Mouse (Mus musculus): ENCODE data around the gene Tmcc3. TPM values are rescaled to one million over a fixed set of nuclear protein-coding genes. Genes with fewer than 3 reads are reported as not detected.
A peak's percentile ranks its signal among the peaks of the same experiment; 100 is the strongest.

The Tmcc3 gene
- polyA plus RNA-seq, 1 experiment = 22.1 TPM

DNA sequence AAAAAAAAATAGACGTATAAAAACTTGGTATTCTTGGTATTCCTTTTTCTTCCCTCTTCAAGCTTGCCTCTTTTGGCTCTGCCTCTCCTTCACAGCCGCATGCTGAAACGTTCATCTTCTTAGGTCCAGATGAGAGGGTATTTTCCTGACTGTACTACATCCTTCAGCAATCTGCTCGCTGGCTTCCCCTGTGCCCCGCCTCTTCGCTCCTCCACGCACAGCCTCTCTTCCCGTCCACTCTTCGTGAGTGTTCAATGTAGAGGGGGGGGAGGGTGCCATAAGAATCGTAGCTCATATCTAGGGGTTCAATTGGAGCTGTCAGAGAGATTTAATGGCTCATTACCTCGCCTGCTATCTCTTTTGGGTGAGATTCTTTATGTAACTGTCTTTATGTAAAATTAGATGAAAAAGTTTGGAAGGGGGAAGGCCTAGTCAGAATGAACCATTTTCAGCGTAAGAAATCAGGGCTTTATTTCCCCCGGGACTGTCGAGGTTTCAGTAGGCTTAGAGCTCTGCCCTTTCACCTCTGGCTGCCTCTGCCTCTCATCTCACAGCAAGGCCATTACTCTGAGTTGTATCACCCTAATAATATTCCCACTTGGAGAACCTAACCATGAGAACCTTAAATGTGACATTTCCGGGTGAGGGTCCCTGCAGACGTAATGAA, 188.6 kb downstream of the Tmcc3 start:
- Histone ChIP-seq H3K4me3 (ENCODE audit: insufficient read depth, low read length) (no peak overlapping the region), H3K27ac (ENCODE audit: insufficient read depth, low read depth, low read length) (no peak overlapping the region), H3K4me1 (ENCODE audit: control insufficient read depth, insufficient read depth, low read length) (peaks cover 3% of the 10 kb centered on the region)
- TF ChIP-seq POLR2A (IDR thresholded peaks at IDR 0.05; ENCODE audit: borderline replicate concordance, low read depth, low read length) (no peak), CTCF (IDR thresholded peaks at IDR 0.05; ENCODE audit: low read depth, low read length) (no peak)

DNA sequence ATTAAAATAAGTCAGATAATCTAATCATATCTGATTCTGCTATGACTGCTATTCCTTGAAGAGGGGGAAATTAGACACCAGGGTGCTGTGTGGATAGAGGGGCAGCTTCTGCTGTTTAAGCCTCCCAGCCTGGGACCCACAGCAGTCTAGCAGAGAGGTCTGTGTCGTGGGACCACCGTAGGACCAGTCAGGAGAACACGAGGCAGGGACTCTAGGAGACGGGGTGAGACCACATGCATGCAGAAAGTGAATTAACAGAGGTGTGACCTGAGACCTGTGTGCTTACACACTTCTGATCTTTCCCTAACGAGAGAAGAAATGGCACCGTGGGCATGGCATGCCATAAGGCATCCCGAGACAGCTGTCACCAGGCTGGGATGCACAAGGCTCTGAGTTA, 189.1 kb downstream of the Tmcc3 start:
- Histone ChIP-seq H3K27ac (ENCODE audit: insufficient read depth, low read depth, low read length) (no peak overlapping the region), H3K4me1 (ENCODE audit: control insufficient read depth, insufficient read depth, low read length) (peaks cover 4% of the 10 kb centered on the region), H3K4me3 (ENCODE audit: insufficient read depth, low read length) (no peak overlapping the region)
- TF ChIP-seq POLR2A (IDR thresholded peaks at IDR 0.05; ENCODE audit: borderline replicate concordance, low read depth, low read length) (no peak), CTCF (IDR thresholded peaks at IDR 0.05; ENCODE audit: low read depth, low read length) (no peak)

- H3K4me1 ChIP-seq (ENCODE audit: control insufficient read depth, insufficient read depth, low read length) = peaks cover 8% of the 10 kb centered on the region
- no peak for TF ChIP-seq POLR2A (IDR thresholded peaks at IDR 0.05; ENCODE audit: borderline replicate concordance, low read depth, low read length)
- no peak for TF ChIP-seq CTCF (IDR thresholded peaks at IDR 0.05; ENCODE audit: low read depth, low read length)
- H3K27ac ChIP-seq (ENCODE audit: insufficient read depth, low read depth, low read length) = no peak overlapping the region
- H3K4me3 ChIP-seq (ENCODE audit: insufficient read depth, low read length) = no peak overlapping the region
Measured at GRCm38 (mm10) chr10:94501796-94502195, 190.0 kb downstream of the Tmcc3 start.

GRCm38 (mm10) chr10:94505248-94505772, 193.6 kb downstream of the Tmcc3 start:
- no peak for TF ChIP-seq CTCF (IDR thresholded peaks at IDR 0.05; ENCODE audit: low read depth, low read length)
- no peak for TF ChIP-seq POLR2A (IDR thresholded peaks at IDR 0.05; ENCODE audit: borderline replicate concordance, low read depth, low read length)
- Histone ChIP-seq H3K4me3 (ENCODE audit: insufficient read depth, low read length) (peak overlapping the region; percentile 65), H3K4me1 (ENCODE audit: control insufficient read depth, insufficient read depth, low read length) (peaks cover 20% of the 10 kb centered on the region), H3K27ac (ENCODE audit: insufficient read depth, low read depth, low read length) (peak overlapping the region; percentile 89)

DNA sequence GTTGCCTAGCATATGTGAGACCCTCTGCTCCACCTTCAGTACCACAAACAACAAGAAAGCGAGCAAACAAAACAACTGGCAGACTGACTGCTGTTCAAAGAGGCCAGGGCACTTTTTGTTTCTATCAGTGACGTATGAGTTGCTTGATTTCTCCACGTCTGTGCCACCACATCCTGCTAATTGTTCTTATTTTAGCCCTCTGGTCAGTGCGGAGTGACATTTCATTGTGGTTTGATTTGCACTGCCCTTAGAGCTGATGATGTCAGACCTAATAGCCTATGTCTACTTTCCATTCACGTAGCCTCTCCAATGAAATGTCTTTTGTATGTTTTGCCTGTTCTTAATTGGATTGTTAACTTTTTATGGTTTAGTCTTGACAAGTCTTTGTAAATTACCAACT, 197.1 kb downstream of the Tmcc3 start:
- peaks cover 20% of the 10 kb centered on the region for H3K4me1 ChIP-seq (ENCODE audit: control insufficient read depth, insufficient read depth, low read length)
- H3K27ac ChIP-seq (ENCODE audit: insufficient read depth, low read depth, low read length) = no peak overlapping the region
- no peak overlapping the region for H3K4me3 ChIP-seq (ENCODE audit: insufficient read depth, low read length)
- TF ChIP-seq CTCF (IDR thresholded peaks at IDR 0.05; ENCODE audit: low read depth, low read length) (no peak), POLR2A (IDR thresholded peaks at IDR 0.05; ENCODE audit: borderline replicate concordance, low read depth, low read length) (no peak)

DNA sequence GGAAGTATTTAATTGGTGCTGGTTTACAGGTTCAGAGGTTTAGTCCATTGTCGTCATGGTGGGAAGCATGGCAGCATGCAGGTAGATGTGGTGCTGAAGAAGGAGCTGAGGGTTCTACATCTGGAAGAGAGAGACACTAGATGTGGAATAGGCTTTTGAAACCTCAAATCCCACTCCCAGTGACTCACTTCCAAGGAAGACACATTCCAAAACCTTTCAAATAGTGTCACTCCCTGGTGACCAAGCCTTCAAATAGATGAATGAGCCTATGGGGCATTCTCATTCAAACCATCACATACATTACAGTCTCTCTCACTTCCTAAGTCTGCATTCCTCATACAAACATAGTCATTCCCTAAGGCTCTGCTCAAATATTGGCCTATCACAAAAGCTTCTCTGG, 201.0 kb downstream of the Tmcc3 start:
- Histone ChIP-seq H3K4me1 (ENCODE audit: control insufficient read depth, insufficient read depth, low read length) (peaks cover 12% of the 10 kb centered on the region), H3K4me3 (ENCODE audit: insufficient read depth, low read length) (no peak overlapping the region), H3K27ac (ENCODE audit: insufficient read depth, low read depth, low read length) (no peak overlapping the region)
- TF ChIP-seq CTCF (IDR thresholded peaks at IDR 0.05; ENCODE audit: low read depth, low read length) = no peak
- TF ChIP-seq POLR2A (IDR thresholded peaks at IDR 0.05; ENCODE audit: borderline replicate concordance, low read depth, low read length) = no peak

- Histone ChIP-seq H3K4me1 (ENCODE audit: control insufficient read depth, insufficient read depth, low read length) (peaks cover 6% of the 10 kb centered on the region), H3K27ac (ENCODE audit: insufficient read depth, low read depth, low read length) (no peak overlapping the region), H3K4me3 (ENCODE audit: insufficient read depth, low read length) (peak overlapping the region; percentile 79)
- TF ChIP-seq POLR2A (IDR thresholded peaks at IDR 0.05; ENCODE audit: borderline replicate concordance, low read depth, low read length) (no peak), CTCF (IDR thresholded peaks at IDR 0.05; ENCODE audit: low read depth, low read length) (no peak)
Measured at GRCm38 (mm10) chr10:94514091-94514505, 202.3 kb downstream of the Tmcc3 start.

DNA sequence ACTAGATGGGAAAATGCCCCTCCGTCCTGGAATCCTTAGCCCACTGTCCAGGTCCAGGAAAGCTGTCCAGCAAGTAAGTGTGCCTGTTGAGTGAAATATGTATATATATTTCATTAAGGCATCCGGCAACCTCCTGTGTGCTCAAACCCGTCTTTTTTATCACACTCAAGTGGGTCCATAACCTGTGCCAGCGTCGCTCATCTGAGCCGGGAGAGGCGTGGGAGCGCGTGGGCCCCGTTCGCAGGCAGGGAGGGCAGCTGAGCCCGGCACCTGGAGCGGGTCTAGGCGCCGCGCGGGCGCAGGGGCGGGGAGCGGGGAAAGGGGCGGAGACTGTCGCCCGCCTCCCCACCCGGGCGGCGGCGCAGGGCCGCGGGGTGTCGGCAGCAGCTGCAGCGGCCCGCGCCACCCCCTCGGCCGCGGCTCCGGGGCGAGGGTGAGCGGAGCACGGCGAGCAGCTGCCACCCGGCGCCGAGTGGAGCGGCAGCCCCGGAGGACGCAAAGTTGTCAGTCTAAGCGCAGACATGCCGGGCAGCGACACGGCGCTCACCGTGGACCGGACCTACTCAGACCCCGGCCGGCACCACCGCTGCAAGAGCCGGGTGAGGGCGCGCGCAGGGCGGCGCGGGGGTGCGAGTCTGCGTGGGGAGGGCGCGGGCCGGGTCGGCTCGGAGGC, 202.9 kb downstream of the Tmcc3 start:
- no peak for TF ChIP-seq CTCF (IDR thresholded peaks at IDR 0.05; ENCODE audit: low read depth, low read length)
- no peak for TF ChIP-seq POLR2A (IDR thresholded peaks at IDR 0.05; ENCODE audit: borderline replicate concordance, low read depth, low read length)
- H3K4me1 ChIP-seq (ENCODE audit: control insufficient read depth, insufficient read depth, low read length) = peaks cover 6% of the 10 kb centered on the region
- H3K27ac ChIP-seq (ENCODE audit: insufficient read depth, low read depth, low read length) = no peak overlapping the region
- peak overlapping the region; percentile 79 for H3K4me3 ChIP-seq (ENCODE audit: insufficient read depth, low read length)

- Histone ChIP-seq H3K4me1 (ENCODE audit: control insufficient read depth, insufficient read depth, low read length) (peaks cover 6% of the 10 kb centered on the region), H3K27ac (ENCODE audit: insufficient read depth, low read depth, low read length) (no peak overlapping the region), H3K4me3 (ENCODE audit: insufficient read depth, low read length) (peak overlapping the region; percentile 79)
- TF ChIP-seq CTCF (IDR thresholded peaks at IDR 0.05; ENCODE audit: low read depth, low read length) (no peak), POLR2A (IDR thresholded peaks at IDR 0.05; ENCODE audit: borderline replicate concordance, low read depth, low read length) (no peak)
Measured at GRCm38 (mm10) chr10:94515179-94515545, 203.4 kb downstream of the Tmcc3 start.

DNA sequence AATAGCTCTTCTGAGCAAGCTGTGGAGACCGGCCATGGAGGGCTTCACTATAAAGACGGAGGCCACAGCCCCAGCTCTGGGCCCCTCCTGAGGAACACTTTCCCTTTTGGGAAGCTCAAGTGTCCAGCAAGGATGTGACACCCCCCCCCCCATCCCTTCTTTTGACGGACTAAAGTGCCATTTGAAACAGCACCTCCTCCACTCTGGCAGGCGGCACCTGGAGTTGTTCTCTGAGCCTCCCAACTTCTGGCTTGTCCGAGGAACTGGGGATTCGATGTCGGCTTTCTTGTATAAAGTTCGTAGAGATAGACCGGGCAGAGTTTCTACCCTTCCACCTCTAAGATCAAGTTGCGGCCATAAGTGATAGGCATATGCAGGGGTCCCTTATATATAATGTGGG, 203.8 kb downstream of the Tmcc3 start:
- H3K27ac ChIP-seq (ENCODE audit: insufficient read depth, low read depth, low read length) = no peak overlapping the region
- peak overlapping the region; percentile 79 for H3K4me3 ChIP-seq (ENCODE audit: insufficient read depth, low read length)

More for the DNA sequence above, 203.8 kb downstream of the Tmcc3 start:
- TF ChIP-seq POLR2A (IDR thresholded peaks at IDR 0.05; ENCODE audit: borderline replicate concordance, low read depth, low read length) (no peak), CTCF (IDR thresholded peaks at IDR 0.05; ENCODE audit: low read depth, low read length) (no peak)
- H3K4me1 ChIP-seq (ENCODE audit: control insufficient read depth, insufficient read depth, low read length) = peaks cover 6% of the 10 kb centered on the region

All from bone marrow macrophage, adult 2 months (primary cell).